Mouse (Mus musculus) stomach, postnatal 0 days (tissue): ENCODE results near the gene Ankib1.

Experiments
- CTCF ChIP-seq: IDR thresholded peaks from 2 replicates; pipeline ENCODE4 v1.5.1; 2016; ENCODE audit warnings: antibody characterized with exemption, low read depth, mild to moderate bottlenecking, moderate library complexity
- EP300 ChIP-seq: optimal IDR thresholded peaks from 2 replicates; pipeline ENCODE3; 2016; ENCODE audit warnings: antibody characterized with exemption

DNA sequence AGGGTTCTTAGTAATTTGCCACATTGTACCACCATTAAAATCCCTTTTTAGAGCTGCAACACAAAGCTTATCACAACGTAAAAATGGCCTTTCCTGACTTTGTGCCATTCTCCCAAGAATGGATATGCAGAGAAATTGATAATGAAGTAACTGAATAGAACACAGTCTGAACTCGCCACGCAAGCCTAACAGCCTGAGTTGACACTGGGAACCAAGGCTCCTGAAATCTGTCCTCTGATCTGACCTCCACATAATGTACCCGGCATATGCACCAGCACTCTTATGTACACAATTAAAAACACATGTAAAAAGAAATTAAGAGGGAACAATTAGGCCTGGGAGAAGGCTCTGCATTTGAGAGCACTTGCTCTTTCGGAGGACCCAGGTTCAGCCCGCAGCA, 157.4 kb downstream of the Ankib1 start:
- TF ChIP-seq CTCF (no peak), EP300 (no peak)
